Mouse (Mus musculus) lung, postnatal 0 days (tissue): ENCODE results near the gene Slfn9.

Experiments
- CTCF ChIP-seq: IDR thresholded peaks from 2 replicates; pipeline ENCODE4 v1.5.1; 2016; ENCODE audit warnings: antibody characterized with exemption, mild to moderate bottlenecking
- EP300 ChIP-seq: IDR thresholded peaks from 2 replicates; pipeline ENCODE4 v1.6.1; 2016; ENCODE audit warnings: antibody characterized with exemption, mild to moderate bottlenecking, control low read depth

DNA sequence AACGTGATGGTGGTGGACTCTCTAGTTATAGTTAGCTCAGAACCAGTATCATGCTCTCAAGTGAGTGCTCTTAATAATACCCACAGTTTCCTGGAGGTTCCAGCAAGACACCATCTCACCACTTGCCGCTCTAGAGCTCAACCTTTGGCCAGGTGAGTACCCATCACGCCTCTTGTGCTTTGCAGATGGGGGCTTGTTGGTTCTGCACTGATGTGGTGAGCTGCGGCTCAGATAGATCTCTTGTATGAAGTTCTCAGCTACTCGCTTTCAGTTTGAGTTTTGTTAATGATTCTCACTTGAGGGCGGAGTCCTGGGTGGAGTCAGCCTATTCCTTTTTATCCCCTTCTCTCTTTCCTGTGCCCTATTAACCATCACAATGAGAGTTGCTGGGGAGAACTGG, 37.0 kb downstream of the Slfn9 start:
- no peak for TF ChIP-seq CTCF
- no peak for TF ChIP-seq EP300
